Mouse (Mus musculus) testis, adult 2 months (tissue): ENCODE data around the gene Lsm5.

ENCODE experiments used
- CTCF ChIP-seq: fragments of 200-500 bp; IDR thresholded peaks from 2 replicates; pipeline ENCODE4 v1.5.1; 2012; ENCODE audit warnings: low read depth, mild to moderate bottlenecking, inconsistent platforms, low read length, moderate library complexity; ENCODE audit not compliant: control insufficient read depth, insufficient read depth, insufficient replicate concordance
- POLR2A ChIP-seq: fragments of 200-500 bp; IDR thresholded peaks from 2 replicates; pipeline ENCODE4 v1.6.1; 2012; ENCODE audit warnings: low read depth, mild to moderate bottlenecking, inconsistent platforms, low read length, moderate library complexity; ENCODE audit not compliant: control insufficient read depth

- TF ChIP-seq POLR2A (no peak), CTCF (peak; percentile 51; the same call in 1 of the 2 replicates)
Observed at GRCm38 (mm10) chr6:56691205-56691604, 13.3 kb downstream of the Lsm5 start.
